Comparison of ENCODE assay signal across 9 mouse cellular contexts in the genomic region with DNA sequence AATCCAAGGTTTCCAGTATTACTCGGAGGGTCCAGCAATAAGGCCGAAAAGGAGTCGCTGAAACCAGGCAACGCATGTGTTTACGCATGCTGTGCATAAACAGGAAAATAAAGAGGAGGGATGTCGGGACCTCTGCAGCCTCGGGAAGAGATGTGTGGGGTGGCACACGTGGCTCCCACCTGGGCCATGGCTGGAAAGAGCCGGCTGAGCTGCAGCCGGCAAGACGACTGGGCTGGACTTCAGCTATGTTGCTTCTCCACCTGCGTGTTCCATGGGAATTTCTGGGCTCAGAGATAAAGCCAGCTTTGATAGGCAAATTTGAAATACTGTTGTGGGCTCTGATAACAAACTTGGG. TPM values are rescaled to one million over a fixed set of nuclear protein-coding genes. Genes with fewer than 3 reads are reported as not detected.
DNase-seq lines count a peak whose midpoint lies in the region; ATAC-seq and TF ChIP-seq lines count a peak whose summit lies in the region.
"Had no signal": no experiment of that assay in that cellular context is flagged by ENCODE, and none has a peak within 500 bp of the region (broad histone marks: within the 10 kb centered on the region; RNA-seq: fewer than 3 reads in every experiment).

No protein-coding gene starts in this region.

- TF ChIP-seq EP300 in stomach, postnatal 0 days (optimal IDR thresholded peaks at IDR 0.05): no peak

- ATAC-seq in forebrain, postnatal 0 days: no peak
- no peak for ATAC-seq in forebrain, embryonic 12.5 days (ENCODE audit: low FRiP score)
- ATAC-seq in lung, embryonic 16.5 days (ENCODE audit: low read depth): 0 out of 2 replicates have a peak, but pooled peaks have one; percentile 4
- ATAC-seq in limb, embryonic 14.5 days (ENCODE audit: low FRiP score, low read depth): no peak
- no peak for ATAC-seq in stomach, postnatal 0 days (ENCODE audit: low FRiP score, low TSS enrichment)
- ATAC-seq in granulocyte monocyte progenitor cell, adult 5-6 weeks (replicated peaks; ENCODE audit: poor library complexity, severe bottlenecking): no peak

- DNase-seq in forebrain, postnatal 0 days: no peak
- DNase-seq in lung, postnatal 25 days (ENCODE audit: low spot score): no peak
- no peak for DNase-seq in limb, embryonic 14.5 days (ENCODE audit: low spot score)
- no peak for DNase-seq in stomach, postnatal 0 days (ENCODE audit: low spot score)
- DNase-seq in spleen, postnatal 36 days (ENCODE audit: low spot score in 2 of 2): no peak

- peaks cover 13% of the 10 kb centered on the region for H3K27me3 ChIP-seq in forebrain, postnatal 0 days (ENCODE audit: insufficient read depth, low read length)
- peaks cover 65% of the 10 kb centered on the region for H3K27me3 ChIP-seq in forebrain, embryonic 12.5 days
- peaks cover 25% of the 10 kb centered on the region for H3K27me3 ChIP-seq in lung, embryonic 16.5 days (ENCODE audit: control insufficient read depth, insufficient read depth, low read depth, low read length)
- H3K27me3 ChIP-seq in limb, embryonic 14.5 days (ENCODE audit: control insufficient read depth, insufficient read depth, low read length): peaks cover 5% of the 10 kb centered on the region; the same call in 1 of the 2 replicates
- peaks cover 9% of the 10 kb centered on the region for H3K27me3 ChIP-seq in stomach, postnatal 0 days (ENCODE audit: control insufficient read depth, insufficient read depth, low read length)

- H3K4me1 ChIP-seq in forebrain, postnatal 0 days (ENCODE audit: insufficient read depth): peaks cover 3% of the 10 kb centered on the region
- H3K4me1 ChIP-seq in forebrain, embryonic 12.5 days: peaks cover 29% of the 10 kb centered on the region
- peaks cover 30% of the 10 kb centered on the region for H3K4me1 ChIP-seq in lung, embryonic 16.5 days (replicated peaks; ENCODE audit: control insufficient read depth, insufficient read depth, low read length)
- peaks cover 41% of the 10 kb centered on the region for H3K4me1 ChIP-seq in limb, embryonic 14.5 days (ENCODE audit: control insufficient read depth, insufficient read depth, low read length)
- H3K4me1 ChIP-seq in stomach, postnatal 0 days (replicated peaks; ENCODE audit: control insufficient read depth, insufficient read depth): 0 out of 2 replicates have a peak, but pooled peaks cover 2% of the 10 kb centered on the region
- H3K4me1 ChIP-seq: liver, embryonic 15.5 days had no signal

- no peak overlapping the region for H3K27ac ChIP-seq in forebrain, postnatal 0 days (ENCODE audit: low read depth, low read length)
- H3K27ac ChIP-seq in forebrain, embryonic 12.5 days: no peak overlapping the region
- H3K27ac ChIP-seq in lung, embryonic 16.5 days (ENCODE audit: low read length): no peak overlapping the region
- peak overlapping the region; percentile 89 for H3K27ac ChIP-seq in limb, embryonic 14.5 days (replicated peaks; ENCODE audit: low read depth, low read length)
- H3K27ac ChIP-seq in stomach, postnatal 0 days (replicated peaks): no peak overlapping the region
- H3K27ac ChIP-seq: liver, embryonic 15.5 days had no signal

- TF ChIP-seq CTCF in forebrain, postnatal 0 days (IDR thresholded peaks at IDR 0.05; ENCODE audit: low read depth): no peak
- TF ChIP-seq CTCF in stomach, postnatal 0 days (IDR thresholded peaks at IDR 0.05; ENCODE audit: low read depth): no peak

- no peak overlapping the region for H3K4me3 ChIP-seq in forebrain, postnatal 0 days (ENCODE audit: low read depth, low read length)
- no peak overlapping the region for H3K4me3 ChIP-seq in forebrain, embryonic 12.5 days (replicated peaks)
- H3K4me3 ChIP-seq in lung, embryonic 16.5 days (ENCODE audit: low read length): no peak overlapping the region
- peak overlapping the region; percentile 59; the same call in 1 of the 2 replicates for H3K4me3 ChIP-seq in limb, embryonic 14.5 days (replicated peaks; ENCODE audit: low read length)
- peak overlapping the region; percentile 42; the same call in 1 of the 2 replicates for H3K4me3 ChIP-seq in stomach, postnatal 0 days (ENCODE audit: low read depth, low read length)
- H3K4me3 ChIP-seq: liver, embryonic 15.5 days had no signal

- no peak for TF ChIP-seq POLR2A in limb, embryonic 14.5 days (IDR thresholded peaks at IDR 0.05; ENCODE audit: borderline replicate concordance, extremely low read depth, insufficient read depth, insufficient read length)

- H3K4me2 ChIP-seq in forebrain, postnatal 0 days (ENCODE audit: low read depth): peak overlapping the region; percentile 89; the same call in 1 of the 2 replicates
- H3K4me2 ChIP-seq in forebrain, embryonic 12.5 days: no peak overlapping the region
- peak overlapping the region; percentile 77 for H3K4me2 ChIP-seq in lung, embryonic 16.5 days (ENCODE audit: low read depth, low read length)
- peak overlapping the region; percentile 88 for H3K4me2 ChIP-seq in limb, embryonic 14.5 days (replicated peaks; ENCODE audit: low read depth, low read length, severe bottlenecking)
- H3K4me2 ChIP-seq in stomach, postnatal 0 days (replicated peaks; ENCODE audit: low read depth): peak overlapping the region; percentile 66
- H3K4me2 ChIP-seq: liver, embryonic 15.5 days had no signal

- no peaks in the 10 kb centered on the region for H3K9me3 ChIP-seq in forebrain, postnatal 0 days (ENCODE audit: low read length)
- no peaks in the 10 kb centered on the region for H3K9me3 ChIP-seq in forebrain, embryonic 12.5 days
- no peaks in the 10 kb centered on the region for H3K9me3 ChIP-seq in lung, embryonic 16.5 days (ENCODE audit: control insufficient read depth, low read length)
- H3K9me3 ChIP-seq in limb, embryonic 14.5 days (ENCODE audit: control insufficient read depth, low read length): no peaks in the 10 kb centered on the region
- no peaks in the 10 kb centered on the region for H3K9me3 ChIP-seq in stomach, postnatal 0 days (ENCODE audit: control insufficient read depth, low read length)
- H3K9me3 ChIP-seq: liver, embryonic 15.5 days had no signal

- no peaks in the 10 kb centered on the region for H3K36me3 ChIP-seq in forebrain, postnatal 0 days (ENCODE audit: insufficient read depth)
- no peaks in the 10 kb centered on the region for H3K36me3 ChIP-seq in forebrain, embryonic 12.5 days (replicated peaks)
- H3K36me3 ChIP-seq in lung, embryonic 16.5 days (ENCODE audit: control insufficient read depth, insufficient read depth, low read length): no peaks in the 10 kb centered on the region
- H3K36me3 ChIP-seq in limb, embryonic 14.5 days (ENCODE audit: control insufficient read depth, insufficient read depth, low read length): no peaks in the 10 kb centered on the region
- no peaks in the 10 kb centered on the region for H3K36me3 ChIP-seq in stomach, postnatal 0 days (ENCODE audit: control insufficient read depth, insufficient read depth, low read length)
- H3K36me3 ChIP-seq: liver, embryonic 15.5 days had no signal

- H3K9ac ChIP-seq in forebrain, postnatal 0 days: no peak overlapping the region
- no peak overlapping the region for H3K9ac ChIP-seq in forebrain, embryonic 12.5 days
- H3K9ac ChIP-seq in lung, embryonic 16.5 days (ENCODE audit: low read length): no peak overlapping the region
- 0 out of 2 replicates have a peak overlapping the region, but pooled peaks have one; percentile 78 for H3K9ac ChIP-seq in limb, embryonic 14.5 days (ENCODE audit: low read depth, low read length, severe bottlenecking)
- no peak overlapping the region for H3K9ac ChIP-seq in stomach, postnatal 0 days (ENCODE audit: low read length)
- H3K9ac ChIP-seq: liver, embryonic 15.5 days had no signal

- WGBS in forebrain, postnatal 0 days: 20% methylated on average over 12 of the region's 12 CpGs
- WGBS in forebrain, embryonic 12.5 days: 29% methylated on average over 12 of the region's 12 CpGs
- 14% methylated on average over 12 of the region's 12 CpGs for WGBS in lung, embryonic 16.5 days
- WGBS in limb, embryonic 14.5 days: 15% methylated on average over 12 of the region's 12 CpGs
- 17% methylated on average over 12 of the region's 12 CpGs for WGBS in stomach, postnatal 0 days

RNA-seq across cellular contexts. Expression of gene Nfatc2, which starts 0.9 kb away (rescaled TPM):
- total RNA-seq in forebrain, postnatal 0 days (2014; rRNA removed): 2.1 and 3.1 TPM in 2 replicates
- 2.0 and 3.2 TPM in 2 replicates for polyA plus RNA-seq in forebrain, postnatal 0 days (2015; fragmentation: Nextera tagmentation; extraction: Ambion mirVana)
- polyA plus RNA-seq in forebrain, embryonic 12.5 days (2016; fragmentation: Nextera tagmentation; extraction: Ambion mirVana): 0.78 and 1.2 TPM in 2 replicates
- polyA plus RNA-seq in lung, embryonic 16.5 days (2015; fragmentation: Nextera tagmentation; extraction: Ambion mirVana): 1.6 TPM in 2 replicates
- 9.4 and 11.4 TPM in 2 replicates for polyA plus RNA-seq in limb, embryonic 14.5 days (2012; rRNA removed)
- polyA plus RNA-seq in limb, embryonic 14.5 days (2014; fragmentation: Nextera tagmentation; extraction: Ambion mirVana): 8.8 and 9.0 TPM in 2 replicates
- polyA plus RNA-seq in stomach, postnatal 0 days (2015; fragmentation: Nextera tagmentation; extraction: Ambion mirVana): 2.0 and 2.2 TPM in 2 replicates
- 1.7 and 2.2 TPM in 2 replicates for total RNA-seq in granulocyte monocyte progenitor cell, adult 5-6 weeks (2014; fragmentation: Nextera tagmentation)
- total RNA-seq in granulocyte monocyte progenitor cell, adult 5-6 weeks (2017): 0.17 and 0.46 TPM in 2 replicates

Comparison
In these comparisons a context has a peak if more than half of its experiments do, and no peak if none do; other contexts are left out.
1. H3K4me3 ChIP-seq: peak in limb, embryonic 14.5 days (single experiment) and stomach, postnatal 0 days (single experiment); none in forebrain, postnatal 0 days (single experiment), forebrain, embryonic 12.5 days (single experiment) and lung, embryonic 16.5 days (single experiment).